Mouse (Mus musculus): ENCODE data around the gene Rnf141. TPM values are rescaled to one million over a fixed set of nuclear protein-coding genes. Genes with fewer than 3 reads are reported as not detected.

The Rnf141 gene
- polyA plus RNA-seq, 1 experiment from 2014 or later = 31.6 TPM

- Histone ChIP-seq H3K9me3 (ENCODE audit: low read length) (no peaks in the 10 kb centered on the region), H3K4me2 (replicated peaks; ENCODE audit: low read depth, low read length) (no peak overlapping the region), H3K4me1 (ENCODE audit: insufficient read depth, low read depth, low read length) (peaks cover 8% of the 10 kb centered on the region; the same call in 1 of the 2 replicates), H3K9ac (replicated peaks; ENCODE audit: low read depth) (no peak overlapping the region), H3K27me3 (replicated peaks; ENCODE audit: insufficient read depth, low read length) (no peaks in the 10 kb centered on the region), H3K4me3 (ENCODE audit: low read depth, low read length) (no peak overlapping the region), H3K27ac (ENCODE audit: low read length) (no peak overlapping the region), H3K36me3 (ENCODE audit: insufficient read depth, low read length) (no peaks in the 10 kb centered on the region)
- TF ChIP-seq CTCF (IDR thresholded peaks at IDR 0.05) = no peak
- TF ChIP-seq EP300 (IDR thresholded peaks at IDR 0.05) = no peak
- DNase-seq (ENCODE audit: low spot score) (no peak), ATAC-seq (no peak)
- WGBS = 55% methylated on average over 1 of the region's 1 CpGs
Measured at GRCm38 (mm10) chr7:110855604-110856003, 11.3 kb upstream of the Rnf141 start.

- Histone ChIP-seq H3K4me1 (ENCODE audit: insufficient read depth, low read depth, low read length) (peaks cover 8% of the 10 kb centered on the region; the same call in 1 of the 2 replicates), H3K36me3 (ENCODE audit: insufficient read depth, low read length) (no peaks in the 10 kb centered on the region), H3K27me3 (replicated peaks; ENCODE audit: insufficient read depth, low read length) (no peaks in the 10 kb centered on the region), H3K4me2 (replicated peaks; ENCODE audit: low read depth, low read length) (no peak overlapping the region), H3K9ac (replicated peaks; ENCODE audit: low read depth) (no peak overlapping the region), H3K9me3 (ENCODE audit: low read length) (no peaks in the 10 kb centered on the region), H3K27ac (ENCODE audit: low read length) (no peak overlapping the region), H3K4me3 (ENCODE audit: low read depth, low read length) (no peak overlapping the region)
- DNase-seq (ENCODE audit: low spot score) (peak; percentile 48), ATAC-seq (no peak)
- 45% methylated on average over 8 of the region's 8 CpGs for WGBS
- no peak for TF ChIP-seq EP300 (IDR thresholded peaks at IDR 0.05)
- TF ChIP-seq CTCF (IDR thresholded peaks at IDR 0.05) = no peak
Measured at GRCm38 (mm10) chr7:110854927-110855546, 10.8 kb upstream of the Rnf141 start.

GRCm38 (mm10) chr7:110854519-110854918 is 10.3 kb upstream of the Rnf141 start:
- H3K27ac ChIP-seq (ENCODE audit: low read length) = no peak overlapping the region
- no peak overlapping the region for H3K4me2 ChIP-seq (replicated peaks; ENCODE audit: low read depth, low read length)
- DNase-seq (ENCODE audit: low spot score) = no peak
- no peak overlapping the region for H3K9ac ChIP-seq (replicated peaks; ENCODE audit: low read depth)
- no peaks in the 10 kb centered on the region for H3K9me3 ChIP-seq (ENCODE audit: low read length)
- H3K4me1 ChIP-seq (ENCODE audit: insufficient read depth, low read depth, low read length) = peaks cover 8% of the 10 kb centered on the region; the same call in 1 of the 2 replicates
- no peak for ATAC-seq
- no peaks in the 10 kb centered on the region for H3K27me3 ChIP-seq (replicated peaks; ENCODE audit: insufficient read depth, low read length)
- no peak for TF ChIP-seq EP300 (IDR thresholded peaks at IDR 0.05)
- TF ChIP-seq CTCF (IDR thresholded peaks at IDR 0.05) = no peak
- no peaks in the 10 kb centered on the region for H3K36me3 ChIP-seq (ENCODE audit: insufficient read depth, low read length)
- 43% methylated on average over 3 of the region's 3 CpGs for WGBS
- H3K4me3 ChIP-seq (ENCODE audit: low read depth, low read length) = no peak overlapping the region

- Histone ChIP-seq H3K9me3 (ENCODE audit: low read length) (no peaks in the 10 kb centered on the region), H3K4me2 (replicated peaks; ENCODE audit: low read depth, low read length) (no peak overlapping the region), H3K9ac (replicated peaks; ENCODE audit: low read depth) (no peak overlapping the region), H3K4me1 (ENCODE audit: insufficient read depth, low read depth, low read length) (peaks cover 8% of the 10 kb centered on the region; the same call in 1 of the 2 replicates), H3K27me3 (replicated peaks; ENCODE audit: insufficient read depth, low read length) (no peaks in the 10 kb centered on the region), H3K27ac (ENCODE audit: low read length) (no peak overlapping the region), H3K4me3 (ENCODE audit: low read depth, low read length) (no peak overlapping the region), H3K36me3 (ENCODE audit: insufficient read depth, low read length) (no peaks in the 10 kb centered on the region)
- TF ChIP-seq EP300 (IDR thresholded peaks at IDR 0.05) = no peak
- no peak for TF ChIP-seq CTCF (IDR thresholded peaks at IDR 0.05)
- WGBS = 44% methylated on average over 10 of the region's 10 CpGs
- DNase-seq (ENCODE audit: low spot score) (no peak), ATAC-seq (no peak)
Measured at GRCm38 (mm10) chr7:110853611-110854010, 9.4 kb upstream of the Rnf141 start.

- H3K9ac ChIP-seq (replicated peaks; ENCODE audit: low read depth) = no peak overlapping the region
- H3K9me3 ChIP-seq (ENCODE audit: low read length) = no peaks in the 10 kb centered on the region
- H3K4me1 ChIP-seq (ENCODE audit: insufficient read depth, low read depth, low read length) = peaks cover 8% of the 10 kb centered on the region; the same call in 1 of the 2 replicates
- H3K27me3 ChIP-seq (replicated peaks; ENCODE audit: insufficient read depth, low read length) = no peaks in the 10 kb centered on the region
- DNase-seq (ENCODE audit: low spot score) (no peak), ATAC-seq (no peak)
- TF ChIP-seq CTCF (IDR thresholded peaks at IDR 0.05) (no peak), EP300 (IDR thresholded peaks at IDR 0.05) (no peak)
- no peak overlapping the region for H3K27ac ChIP-seq (ENCODE audit: low read length)
- H3K4me3 ChIP-seq (ENCODE audit: low read depth, low read length) = no peak overlapping the region
- no peak overlapping the region for H3K4me2 ChIP-seq (replicated peaks; ENCODE audit: low read depth, low read length)
- H3K36me3 ChIP-seq (ENCODE audit: insufficient read depth, low read length) = no peaks in the 10 kb centered on the region
- WGBS = 62% methylated on average over 7 of the region's 7 CpGs
Measured at GRCm38 (mm10) chr7:110851541-110852203, 7.4 kb upstream of the Rnf141 start.

- DNase-seq (ENCODE audit: low spot score) (no peak), ATAC-seq (no peak)
- no peaks in the 10 kb centered on the region for H3K9me3 ChIP-seq (ENCODE audit: low read length)
- H3K36me3 ChIP-seq (ENCODE audit: insufficient read depth, low read length) = no peaks in the 10 kb centered on the region
- TF ChIP-seq CTCF (IDR thresholded peaks at IDR 0.05) = no peak
- TF ChIP-seq EP300 (IDR thresholded peaks at IDR 0.05) = no peak
- H3K4me1 ChIP-seq (ENCODE audit: insufficient read depth, low read depth, low read length) = no peaks in the 10 kb centered on the region
- no peak overlapping the region for H3K27ac ChIP-seq (ENCODE audit: low read length)
- 74% methylated on average over 1 of the region's 1 CpGs for WGBS
- no peak overlapping the region for H3K4me2 ChIP-seq (replicated peaks; ENCODE audit: low read depth, low read length)
- H3K27me3 ChIP-seq (replicated peaks; ENCODE audit: insufficient read depth, low read length) = no peaks in the 10 kb centered on the region
- H3K9ac ChIP-seq (replicated peaks; ENCODE audit: low read depth) = no peak overlapping the region
- H3K4me3 ChIP-seq (ENCODE audit: low read depth, low read length) = no peak overlapping the region
Measured at GRCm38 (mm10) chr7:110848371-110848770, 4.1 kb upstream of the Rnf141 start.
